Mouse (Mus musculus) spleen, embryonic (tissue): ENCODE data around the gene A730015C16Rik.

Experiments
- CTCF ChIA-PET: fragments of 350-600 bp; sonication (Branson Sonifier 250); formaldehyde crosslinking; loops from one replicate; lab custom pipeline; 2022; lab: Charles Lee

The A730015C16Rik gene

GRCm38 (mm10) chr4:108832916-108833827, 15.2 kb downstream of the A730015C16Rik start, which contains the start of gene Btf3l4:
Btf3l4 (minus strand) TSS chr4:108833614.
- CTCF ChIA-PET = interaction anchor here (0.7 to 1.0 kb wide), 3 partner anchors 25 to 317 kb away, joined by 3 to 5 read pairs (median 4); no protein-coding TSS in a partner anchor

- CTCF ChIA-PET = no interaction called here
Observed at GRCm38 (mm10) chr4:108830698-108831097, 17.7 kb downstream of the A730015C16Rik start.

- CTCF ChIA-PET = no interaction called here
Observed at GRCm38 (mm10) chr4:108826643-108827042, 21.8 kb downstream of the A730015C16Rik start.

- CTCF ChIA-PET = no interaction called here
Observed at GRCm38 (mm10) chr4:108826096-108826495, 22.3 kb downstream of the A730015C16Rik start.

- CTCF ChIA-PET = no interaction called here
Observed at GRCm38 (mm10) chr4:108825677-108826076, 22.7 kb downstream of the A730015C16Rik start.

- CTCF ChIA-PET = no interaction called here
Observed at GRCm38 (mm10) chr4:108811550-108811949, 36.9 kb downstream of the A730015C16Rik start.

- CTCF ChIA-PET = no interaction called here
Observed at GRCm38 (mm10) chr4:108811142-108811541, 37.3 kb downstream of the A730015C16Rik start.

GRCm38 (mm10) chr4:108803535-108803934, 44.9 kb downstream of the A730015C16Rik start:
- CTCF ChIA-PET = no interaction called here

- CTCF ChIA-PET = no interaction called here
Observed at GRCm38 (mm10) chr4:108798083-108798830, 50.2 kb downstream of the A730015C16Rik start.
